Mouse (Mus musculus) heart, postnatal 10 days (tissue): ENCODE data around the gene Gls. TPM values are rescaled to one million over a fixed set of nuclear protein-coding genes. Genes with fewer than 3 reads are reported as not detected.
A peak's percentile ranks its signal among the peaks of the same experiment; 100 is the strongest.

Experiments used
- DNase-seq, 2 experiments: peaks; one replicate each; pipeline ENCODE4 v3.0.0; 2021
- intact Hi-C: fragments of 180-260 bp; cut with DNase I; formaldehyde crosslinking; loops from one replicate; pipeline ENCODE4 v1.15.1; 2025
- total RNA-seq, 2 experiments: library from RNA; stranded (reverse); gene quantifications; 2 replicates each; pipeline ENCODE4 v1.2.3; 2021

Gene Gls
- 100 to 1,000 TPM in 1 of 2 experiments, 10 to 100 TPM in 1; 99.5 to 101 TPM for total RNA-seq

DNA sequence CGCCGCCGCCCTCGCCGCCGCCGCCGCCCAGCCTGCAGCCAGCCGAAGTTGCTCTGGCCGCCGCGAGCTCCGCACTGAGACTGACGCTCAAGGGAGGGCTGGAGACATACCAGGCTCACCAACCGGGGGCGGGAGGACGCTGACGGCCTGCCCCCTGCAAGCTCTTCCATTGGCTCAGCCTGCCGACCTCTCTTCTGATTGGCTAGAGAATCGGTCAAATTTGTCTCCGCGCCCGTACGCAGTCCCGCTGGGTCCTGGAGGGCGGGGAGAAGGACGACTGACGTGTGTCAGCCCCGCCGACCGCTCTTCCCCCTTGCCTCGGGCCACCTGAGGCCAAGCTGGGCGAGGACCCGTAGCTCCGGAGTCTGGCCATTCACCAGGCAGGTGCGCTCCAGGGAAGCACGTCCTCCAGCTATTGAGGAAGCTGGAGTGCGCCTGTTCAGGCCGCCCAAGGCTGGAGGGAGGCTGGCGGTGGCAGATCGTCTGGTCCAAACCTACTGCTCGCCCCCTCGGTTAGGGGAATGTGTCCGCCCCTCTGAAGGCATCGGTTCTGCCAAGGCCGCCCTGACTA is at the start of gene Gls:
TSS of gene Gls (minus strand) at position 90 of the 571 bp plus-strand sequence.
- DNase-seq = peak; percentile 98
- intact Hi-C loops = loop anchor here (5.0 kb wide), 1 partner anchor 86 kb away; no protein-coding TSS in a partner anchor

DNA sequence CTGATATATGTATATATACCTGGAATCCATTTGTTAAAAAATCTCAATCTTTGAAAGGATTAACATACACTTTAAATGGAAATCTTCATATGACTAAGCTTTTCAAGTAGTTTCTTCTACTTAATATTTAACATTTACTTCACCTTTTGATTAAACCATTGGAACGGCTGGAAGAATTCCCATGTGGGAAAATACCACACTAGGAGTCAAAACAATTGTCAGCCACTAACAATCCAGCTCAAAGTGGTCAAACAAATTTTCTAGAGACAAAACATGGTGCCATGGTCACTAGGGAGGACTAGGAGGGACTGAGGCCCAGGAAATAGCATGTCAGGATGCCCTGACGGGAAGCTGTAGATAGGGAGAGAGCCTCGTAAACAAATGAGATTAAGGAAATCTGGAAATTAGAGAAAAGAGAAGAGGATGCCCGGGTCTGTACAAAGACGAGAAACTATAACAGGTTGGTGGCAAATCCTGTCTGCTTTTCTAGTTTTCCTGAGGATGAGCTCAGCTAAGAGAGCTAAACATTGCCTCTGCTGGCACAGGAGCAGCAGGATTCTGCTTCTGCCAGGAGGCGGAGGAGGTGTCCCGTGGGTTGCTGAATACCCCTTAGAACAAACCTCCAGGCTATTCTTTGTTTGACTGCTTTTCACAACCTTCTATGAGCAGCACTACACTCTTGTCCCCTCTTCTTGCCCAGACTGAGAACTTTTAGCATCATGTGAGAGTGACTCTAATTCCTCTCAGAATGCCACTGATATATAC is 47.0 kb upstream of the Gls start:
- intact Hi-C loops = no loop called here

DNA sequence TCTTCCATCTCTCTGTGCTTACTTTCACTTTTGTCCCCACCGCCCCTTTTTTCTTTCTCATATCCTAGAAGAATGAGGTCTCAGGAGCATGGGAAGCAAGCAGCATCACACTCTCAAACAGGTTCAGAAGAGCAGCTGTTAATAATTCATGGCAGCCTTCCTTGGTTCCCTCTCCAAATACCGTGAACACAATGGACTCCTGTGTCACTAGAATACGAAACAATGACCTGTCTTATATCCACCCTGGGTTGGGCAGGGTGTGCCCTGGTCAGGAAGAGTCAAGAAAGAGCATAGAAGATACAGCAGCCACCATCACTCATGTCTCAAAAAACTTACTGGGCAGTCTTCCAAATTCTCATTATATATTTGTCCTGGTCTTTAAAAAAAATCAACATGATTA is 46.3 kb upstream of the Gls start:
- no peak for DNase-seq
- intact Hi-C loops = no loop called here

More for the DNA sequence above, 47.0 kb upstream of the Gls start:
- DNase-seq = no peak

DNA sequence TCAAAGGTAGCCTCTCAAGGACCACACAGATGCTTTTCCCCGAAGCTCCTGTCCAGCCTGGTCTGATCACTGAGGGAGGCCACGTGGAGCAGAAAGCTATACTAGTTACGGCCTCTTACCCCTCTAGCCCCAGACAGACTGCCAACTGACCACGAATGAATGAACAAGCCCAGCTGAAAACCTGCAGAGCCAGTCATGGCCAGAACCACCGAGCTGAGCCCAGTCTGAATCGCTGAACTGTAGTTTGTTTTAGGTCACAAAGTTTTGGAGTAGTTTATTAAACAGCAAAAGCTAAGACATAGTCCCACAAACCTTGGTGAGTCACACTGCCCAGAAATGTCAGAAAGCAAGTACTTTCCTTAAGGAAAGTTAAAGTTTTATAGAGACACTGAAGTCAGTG is 45.0 kb upstream of the Gls start:
- intact Hi-C loops = no loop called here
- no peak for DNase-seq

DNA sequence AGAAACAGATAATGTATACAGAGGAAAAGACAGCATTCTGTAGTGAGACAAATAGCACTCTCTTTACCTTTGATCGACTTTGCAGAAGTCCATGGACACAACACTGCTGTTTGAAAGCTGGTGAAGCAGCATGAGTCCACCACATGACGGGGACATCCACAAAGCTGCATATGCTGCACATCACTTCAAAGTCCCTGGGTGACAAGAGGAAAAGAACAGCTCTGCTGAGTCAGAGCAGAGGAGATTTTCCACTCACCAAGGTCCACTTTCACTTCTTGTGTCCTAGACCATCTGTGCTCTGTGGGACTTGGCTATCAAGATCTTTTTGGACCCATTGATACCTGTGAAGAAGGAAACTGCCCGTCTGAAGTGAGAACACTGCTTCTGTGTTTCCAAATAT is 41.2 kb upstream of the Gls start:
- intact Hi-C loops = no loop called here
- no peak for DNase-seq

DNA sequence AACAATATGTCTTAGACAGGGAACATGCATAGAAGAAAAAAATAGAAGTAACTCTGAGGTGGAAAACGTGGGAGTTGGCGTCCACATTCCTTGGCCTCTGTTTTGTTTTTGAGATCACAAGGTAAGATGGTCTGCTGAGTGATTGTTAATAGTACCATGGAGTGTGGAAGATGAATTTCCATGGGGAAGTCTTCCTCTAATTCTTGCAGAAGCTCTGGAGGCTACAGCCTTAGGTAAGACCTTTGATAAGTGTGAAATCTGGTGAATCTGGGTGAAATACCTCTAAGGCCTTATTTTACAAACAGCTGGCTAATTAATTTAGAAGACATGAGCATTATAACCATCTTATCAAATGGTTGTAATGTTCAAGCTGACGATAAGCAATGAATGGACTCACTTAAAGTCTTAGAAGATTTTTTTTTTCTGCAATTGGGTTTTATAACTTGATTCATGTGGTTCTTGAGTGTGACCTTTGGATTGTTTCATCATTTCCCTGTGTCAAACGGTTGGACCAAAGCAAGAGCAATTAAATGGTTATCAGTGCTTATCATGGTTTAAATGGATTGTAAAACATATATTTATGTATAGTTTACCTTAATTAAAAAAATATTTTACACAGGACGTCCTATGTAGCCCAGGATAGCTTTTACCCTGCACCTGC is 39.1 kb upstream of the Gls start:
- intact Hi-C loops = no loop called here
- DNase-seq = no peak

DNA sequence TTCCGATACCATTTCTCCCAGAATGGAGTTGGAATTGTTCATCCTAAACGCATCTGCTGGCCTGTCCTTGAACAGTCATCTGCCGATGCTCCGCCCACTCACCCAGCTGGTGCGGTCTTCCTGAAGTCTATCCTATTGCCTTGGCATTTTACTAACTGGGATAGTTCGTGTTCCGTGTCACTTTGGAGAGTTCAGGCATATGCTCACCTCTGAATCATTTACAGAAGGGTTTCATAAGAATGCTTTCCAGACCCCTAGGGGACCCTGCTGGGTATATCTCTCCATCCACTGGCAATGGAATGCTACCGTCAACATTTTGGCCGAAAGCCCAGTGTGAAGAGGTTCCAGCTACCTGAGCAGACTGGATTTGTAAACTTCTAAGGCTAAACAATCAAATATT is 37.3 kb upstream of the Gls start:
- peak; percentile 2 to 8 for DNase-seq
- intact Hi-C loops = no loop called here

DNA sequence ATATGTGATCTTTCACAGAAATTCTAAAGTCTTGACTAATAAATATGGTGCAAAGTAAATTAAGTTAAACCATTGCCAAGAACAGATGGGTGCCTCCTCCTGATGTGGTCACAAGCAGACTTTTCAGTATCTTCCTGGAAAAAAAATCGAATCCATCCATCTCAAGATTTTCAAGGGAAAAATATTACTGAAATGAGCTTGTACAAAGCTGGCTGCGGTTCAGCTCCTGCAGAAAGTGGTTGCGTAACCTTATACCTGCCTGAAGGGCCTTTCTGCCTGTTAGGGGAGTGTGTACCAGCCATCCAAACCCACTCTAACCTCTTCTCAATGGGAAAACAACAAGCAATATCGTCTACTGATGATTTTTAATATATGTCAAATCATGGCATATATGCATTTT is 36.6 kb upstream of the Gls start:
- intact Hi-C loops = no loop called here
- DNase-seq = no peak

DNA sequence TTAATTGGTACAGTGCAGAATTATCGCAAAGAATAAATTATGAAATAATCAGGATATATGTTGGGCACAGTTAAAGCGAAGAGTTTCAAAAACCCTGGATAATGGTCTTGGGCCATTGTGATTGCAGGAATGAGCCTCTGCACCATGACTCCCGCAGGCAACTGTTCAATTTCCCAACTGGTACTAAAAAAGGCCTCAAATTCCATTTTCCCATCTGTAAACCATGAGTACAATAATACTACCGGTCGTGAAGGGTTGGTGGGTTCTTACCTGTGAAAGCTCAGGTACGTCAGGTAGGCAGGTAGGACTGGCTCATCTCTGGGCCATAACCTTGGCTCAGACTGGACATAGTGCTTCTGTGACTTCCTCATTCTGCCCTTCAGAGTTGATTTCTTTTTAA is 35.0 kb upstream of the Gls start:
- DNase-seq = no peak
- intact Hi-C loops = no loop called here

DNA sequence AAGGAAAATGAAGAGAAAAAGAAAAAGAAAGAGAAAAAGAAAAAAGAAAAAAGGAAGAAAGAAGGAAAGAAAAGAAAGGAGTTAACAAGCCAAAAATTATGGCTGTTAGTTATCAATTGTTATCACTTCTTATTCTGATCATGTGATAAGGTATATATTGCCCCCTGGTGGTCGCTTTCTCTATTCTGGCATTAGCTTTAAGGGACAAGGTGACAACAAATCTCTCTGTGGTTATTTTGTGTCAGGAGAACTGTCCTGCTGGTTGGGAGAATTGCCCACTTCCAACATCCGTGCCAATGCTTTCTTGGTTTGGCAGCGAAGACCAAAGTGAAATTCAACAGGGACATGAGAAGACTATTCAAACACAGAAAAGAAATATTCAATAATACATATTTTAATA is 34.6 kb upstream of the Gls start:
- DNase-seq = peak; percentile 59 to 76
- intact Hi-C loops = loop anchor here (1.0 kb wide), 1 partner anchor 121 kb away; no protein-coding TSS in a partner anchor

DNA sequence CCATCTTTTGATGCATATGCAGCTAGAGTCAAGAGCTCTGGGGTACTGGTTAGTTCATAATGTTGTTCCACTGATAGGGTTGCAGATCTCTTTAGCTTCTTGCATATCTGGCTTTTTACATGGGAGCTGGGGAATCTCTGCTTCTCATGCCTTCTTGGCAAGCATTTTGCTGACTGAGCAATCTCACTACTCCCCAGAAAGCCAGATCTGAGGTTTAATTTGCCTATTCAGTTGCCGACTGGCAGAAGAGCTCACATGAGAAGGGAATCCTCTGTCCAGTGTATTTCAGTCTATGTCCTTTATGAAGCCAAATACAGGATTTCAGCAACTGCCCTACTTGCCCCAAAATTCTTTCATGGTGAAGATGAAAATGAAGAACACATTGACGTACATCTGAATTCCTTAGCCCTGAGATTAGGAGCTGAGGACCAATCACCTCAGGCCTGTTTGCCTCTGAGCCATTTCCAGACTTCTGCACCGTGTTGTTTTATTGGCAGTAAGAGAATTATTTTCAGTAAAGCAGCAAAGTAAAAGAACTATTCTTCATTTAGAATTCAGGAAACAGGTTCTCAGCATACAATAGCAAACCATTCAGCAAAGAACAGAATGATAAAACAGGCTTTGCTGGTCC is 33.0 kb upstream of the Gls start:
- intact Hi-C loops = no loop called here
- peak in 1 of 2 experiments; percentile 9 for DNase-seq

DNA sequence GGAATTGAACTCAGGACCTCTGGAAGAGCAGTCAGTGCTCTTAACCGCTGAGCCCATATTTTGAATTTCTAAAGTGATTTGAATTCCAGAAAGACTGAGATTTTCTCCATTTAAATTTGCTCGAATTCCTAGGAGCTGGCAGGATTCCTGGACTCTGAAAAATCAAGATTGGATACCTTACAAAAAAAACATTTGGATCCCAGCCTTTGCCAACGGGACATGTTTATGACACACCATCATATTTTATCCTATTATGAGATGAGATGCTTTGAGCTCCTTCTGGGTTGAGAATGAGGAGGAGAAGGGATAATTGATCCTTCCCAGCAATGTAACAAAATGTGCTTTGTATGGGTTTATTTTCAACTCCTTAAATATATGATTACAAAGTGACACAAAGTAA is 31.3 kb upstream of the Gls start:
- intact Hi-C loops = no loop called here
- DNase-seq = peak; percentile 7 to 8

DNA sequence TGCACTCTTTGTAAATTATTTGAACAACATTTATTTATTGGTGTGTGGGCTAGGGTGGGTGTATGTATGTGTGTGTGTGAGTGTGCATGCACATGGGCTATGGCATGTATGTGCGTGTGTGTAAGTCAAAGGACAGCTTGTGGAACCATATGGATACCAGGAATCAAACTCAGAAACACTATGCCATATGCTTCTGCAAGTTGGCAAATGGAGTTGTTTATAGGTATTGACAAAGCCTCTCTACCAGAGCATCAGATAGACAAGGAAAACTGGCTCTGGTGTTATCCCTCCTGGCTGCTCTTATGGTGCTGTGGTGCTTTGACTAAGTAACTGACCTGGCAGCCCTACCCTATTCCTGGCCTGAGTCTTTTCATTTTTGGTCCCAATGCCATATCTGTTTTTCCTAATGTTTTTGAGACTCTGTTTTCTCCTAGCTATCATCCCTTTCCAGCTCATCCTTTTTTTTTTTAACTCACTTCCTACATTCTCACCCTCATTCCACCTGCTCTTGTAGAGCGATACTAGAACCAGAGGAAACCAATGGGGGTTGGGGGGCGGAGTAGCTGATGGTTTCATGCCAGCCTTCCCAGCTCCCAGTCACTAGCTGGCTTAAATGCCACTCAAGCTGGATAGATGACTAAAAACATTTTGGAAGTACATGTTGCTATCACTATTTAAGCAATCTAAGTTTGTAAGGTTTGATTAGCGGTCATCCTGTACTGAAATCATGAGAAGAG is 27.5 kb upstream of the Gls start:
- intact Hi-C loops = no loop called here
- no peak for DNase-seq

DNA sequence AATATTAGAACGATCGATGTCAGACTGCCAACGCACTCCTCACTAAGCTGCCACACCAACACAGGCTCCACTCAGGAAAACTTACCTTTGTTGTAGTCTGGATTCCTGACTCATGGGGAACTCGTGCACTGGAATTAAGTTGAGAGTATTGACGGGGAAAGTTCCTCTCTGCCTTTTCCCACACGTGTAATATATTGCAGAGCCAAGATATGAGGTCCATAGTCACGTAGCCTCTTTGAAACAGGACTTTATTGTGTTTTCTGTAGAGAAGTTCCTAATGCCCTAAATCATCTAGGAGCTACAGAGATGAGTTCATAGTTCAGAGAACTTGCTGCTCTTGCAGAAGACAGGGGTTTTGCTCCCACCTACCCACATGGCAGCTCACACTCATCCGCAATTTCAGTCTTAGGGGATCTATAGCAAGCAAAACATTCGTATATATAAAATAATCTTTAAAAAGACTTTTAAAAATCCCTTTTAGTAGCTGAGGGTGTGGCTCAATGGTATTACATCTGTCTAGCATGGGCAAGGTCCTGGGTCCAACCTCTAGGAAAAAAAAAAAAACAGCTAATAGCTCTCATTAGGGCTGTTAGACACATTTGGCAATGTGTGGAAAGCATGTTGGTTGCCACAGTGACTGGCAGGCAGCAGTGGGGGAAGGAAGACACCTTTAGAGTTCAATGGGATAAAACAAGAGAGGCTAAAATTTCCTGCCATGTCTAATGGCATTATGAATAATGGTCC is 25.1 kb upstream of the Gls start:
- DNase-seq = no peak
- intact Hi-C loops = no loop called here

DNA sequence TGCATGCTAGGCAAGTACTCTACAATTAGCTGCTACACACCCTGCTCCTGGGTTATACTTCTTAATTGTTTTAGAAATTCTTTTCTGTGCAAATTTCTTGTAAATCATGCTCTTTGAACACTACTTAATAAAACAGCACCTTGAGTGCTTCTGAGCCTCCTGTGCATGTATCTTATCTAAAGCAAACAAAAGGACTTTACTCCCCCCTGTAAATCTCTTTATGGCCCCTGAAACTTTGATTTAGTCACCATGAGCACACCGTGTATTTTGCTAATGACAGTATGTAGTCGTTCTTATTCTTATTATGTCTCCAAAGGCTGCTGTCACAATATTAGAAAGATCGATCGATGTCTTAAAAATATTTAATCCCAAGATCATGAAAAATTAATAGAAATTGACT is 23.9 kb upstream of the Gls start:
- DNase-seq = no peak
- intact Hi-C loops = no loop called here

DNA sequence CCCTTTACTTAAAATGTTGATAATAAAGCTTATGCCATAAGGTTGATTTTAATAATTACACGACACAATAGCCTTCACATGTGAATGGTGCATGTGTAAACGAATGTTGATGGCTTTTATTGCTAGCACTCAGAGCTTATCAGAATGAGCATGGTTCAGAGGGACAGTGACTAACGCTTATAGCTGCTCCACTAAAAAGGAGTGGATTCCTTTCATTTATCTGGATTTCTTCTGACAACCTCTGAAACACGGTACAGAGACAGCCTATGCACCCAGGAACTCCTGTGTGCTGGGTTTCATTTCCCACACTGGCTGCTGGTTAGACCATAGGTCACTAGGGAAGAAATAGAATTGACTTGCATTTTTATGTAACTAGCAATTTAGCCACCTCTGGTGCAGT is 23.2 kb upstream of the Gls start:
- no peak for DNase-seq
- intact Hi-C loops = no loop called here

DNA sequence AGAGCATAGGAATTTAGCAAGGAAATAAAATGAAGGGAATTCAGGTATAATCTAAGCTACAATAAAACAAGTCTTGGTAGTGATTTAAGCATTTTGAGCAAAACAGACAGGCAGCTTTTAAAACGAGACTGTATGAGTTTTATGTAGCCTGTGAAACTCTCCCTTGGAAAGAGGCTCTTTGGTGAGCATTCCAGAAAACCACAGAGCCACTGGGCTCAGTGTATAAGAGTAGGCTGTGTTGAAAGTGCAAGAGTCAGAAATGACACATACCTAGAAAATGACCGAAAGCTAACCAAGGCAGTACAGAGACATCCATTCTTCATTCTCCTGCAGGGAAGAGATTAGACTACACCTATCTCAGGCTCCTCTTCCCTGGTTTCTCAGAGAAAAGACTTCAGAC is 21.4 kb upstream of the Gls start:
- intact Hi-C loops = no loop called here
- no peak for DNase-seq

DNA sequence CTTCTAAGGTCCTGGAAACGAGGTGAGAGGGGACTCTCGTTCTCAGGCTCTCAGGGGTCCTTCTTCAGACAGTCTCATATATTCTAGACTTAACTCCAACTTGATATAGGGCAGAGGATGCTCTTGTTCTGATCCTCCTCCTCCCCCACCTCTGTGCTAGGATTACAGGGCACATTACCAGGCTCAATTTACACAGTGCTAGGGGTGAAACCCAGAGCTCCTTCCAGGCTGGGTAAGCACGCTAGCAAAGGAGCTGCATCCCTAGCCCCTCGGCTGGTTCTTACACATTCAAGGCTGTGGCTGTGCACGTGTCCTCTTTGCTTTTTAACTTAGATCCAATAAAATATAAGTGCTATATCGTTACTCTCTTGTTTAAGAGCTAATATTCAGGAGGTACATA is 20.4 kb upstream of the Gls start:
- no peak for DNase-seq
- intact Hi-C loops = no loop called here

DNA sequence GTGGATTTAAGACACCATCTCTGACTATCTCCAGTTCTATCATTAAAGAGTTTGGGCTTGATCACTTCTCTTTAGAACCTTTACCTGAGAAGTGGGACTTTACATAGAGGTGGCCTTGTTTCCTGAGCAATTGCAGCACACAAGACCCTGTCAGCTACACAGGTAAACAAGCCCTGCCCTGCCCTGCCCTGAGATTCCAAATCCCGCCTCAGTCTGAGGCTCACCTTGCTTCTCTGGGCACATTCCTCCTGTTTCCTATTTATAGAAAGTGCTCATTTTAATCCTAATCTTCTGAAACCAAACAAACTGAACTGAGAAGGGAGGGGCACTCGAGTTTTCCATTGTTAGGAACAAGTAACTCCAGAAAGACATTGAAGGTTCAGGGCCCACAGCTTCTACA is 19.4 kb upstream of the Gls start:
- intact Hi-C loops = no loop called here
- no peak for DNase-seq

DNA sequence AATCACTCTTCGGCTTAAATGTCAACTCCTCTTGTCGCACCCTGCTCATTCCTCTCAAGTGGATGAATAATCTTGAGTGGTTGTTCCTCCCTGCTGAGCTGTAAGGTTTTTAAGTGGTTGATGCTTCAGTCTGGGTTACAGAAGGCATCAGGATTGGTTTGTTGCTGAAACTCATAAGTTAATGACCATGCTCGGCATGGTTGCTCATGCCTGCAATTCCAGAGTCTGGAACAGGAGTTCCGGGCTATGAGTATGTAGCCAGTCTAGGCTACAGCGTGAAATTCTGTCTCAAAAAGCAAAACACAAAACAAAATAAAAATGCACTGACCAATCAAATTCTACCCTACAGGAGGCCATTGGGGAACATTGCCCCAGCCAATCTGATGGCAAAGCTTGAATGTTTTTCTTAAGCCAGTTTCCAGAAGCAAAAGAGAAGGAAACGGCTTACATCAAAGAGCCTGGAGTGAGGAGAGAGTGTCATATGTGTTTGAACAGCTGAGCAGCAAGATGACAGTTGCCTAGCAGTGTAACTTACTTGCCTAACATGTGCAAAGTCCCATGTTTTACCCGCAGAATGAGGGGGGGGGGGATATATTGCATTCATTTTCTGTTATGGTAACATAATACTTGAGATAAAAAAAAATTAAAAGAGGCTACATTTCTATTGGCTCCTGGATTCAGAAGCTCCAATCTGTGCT is 18.2 kb upstream of the Gls start:
- intact Hi-C loops = no loop called here
- DNase-seq = no peak
